ENCODE assay signal across 24 mouse cellular contexts in the genomic region with DNA sequence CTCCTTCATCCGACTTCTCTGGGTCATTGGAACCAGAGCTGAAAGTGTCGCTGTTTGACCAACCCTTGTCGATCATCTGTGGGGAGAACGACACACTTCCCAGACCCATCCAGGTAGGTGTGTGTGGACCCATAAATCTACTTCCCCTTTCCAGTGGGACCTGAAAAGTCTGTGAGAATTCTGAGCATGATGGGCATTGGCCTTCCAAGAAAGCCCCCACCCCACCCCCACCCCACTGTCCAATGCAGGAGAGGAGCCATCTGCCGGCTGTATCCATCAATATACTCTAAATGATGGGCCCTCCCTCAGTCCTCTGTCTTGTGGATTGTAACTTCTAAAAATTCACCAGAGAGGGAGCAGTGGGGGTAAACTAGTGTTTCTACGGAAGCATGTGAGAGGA. TPM values are rescaled to one million over a fixed set of nuclear protein-coding genes. Genes with fewer than 3 reads are reported as not detected.
A peak's percentile ranks its signal among the peaks of the same experiment; 100 is the strongest.
DNase-seq lines count a peak whose midpoint lies in the region; ATAC-seq and TF ChIP-seq lines count a peak whose summit lies in the region.
"Had no signal": no experiment of that assay in that cellular context is flagged by ENCODE, and none has a peak within 500 bp of the region (broad histone marks: within the 10 kb centered on the region; RNA-seq: fewer than 3 reads in every experiment).

No protein-coding gene starts in this region.

- no peak overlapping the region for H3K4me3 ChIP-seq in heart, embryonic 10.5 days
- H3K4me3 ChIP-seq in midbrain, embryonic 11.5 days (ENCODE audit: low read depth, low read length), result no peak overlapping the region
- no peak overlapping the region for H3K4me3 ChIP-seq in midbrain, embryonic 13.5 days (replicated peaks)
- H3K4me3 ChIP-seq in CH12.LX (replicated peaks in 1 of 3; ENCODE audit: low read depth in 2 of 3, low read length in 2 of 3, poor library complexity in 1 of 3), result peak overlapping the region in 2 of 3 experiments; percentile 5 to 42
- H3K4me3 ChIP-seq in ES-Bruce4 (ENCODE audit: low read depth, low read length), result no peak overlapping the region
- H3K4me3 ChIP-seq: embryonic facial prominence, embryonic 10.5 days; embryonic facial prominence, embryonic 13.5 days; erythroblast, embryonic 14.5 days; forebrain, embryonic 12.5 days; forebrain, embryonic 15.5 days; heart, embryonic 13.5 days; hindbrain, embryonic 15.5 days; intestine, embryonic 15.5 days had no signal

- dilution Hi-C loops in CH12.LX (cut with MboI; ENCODE audit: extremely low pct_ligation_motif_present, extremely low pct_unique_long_range_greater_than_20kb, low sequenced_read_pairs), result no loop called here

- H3K9ac ChIP-seq in midbrain, embryonic 11.5 days (ENCODE audit: low read length), result no peak overlapping the region
- no peak overlapping the region for H3K9ac ChIP-seq in midbrain, embryonic 13.5 days (replicated peaks)
- peak overlapping the region; percentile 32; the same call in 1 of the 2 replicates for H3K9ac ChIP-seq in CH12.LX (ENCODE audit: insufficient read depth, low read depth)
- H3K9ac ChIP-seq in ES-Bruce4 (ENCODE audit: low read depth, poor library complexity, severe bottlenecking), result peak overlapping the region; percentile 26; the same call in 1 of the 2 replicates
- H3K9ac ChIP-seq: embryonic facial prominence, embryonic 13.5 days; forebrain, embryonic 12.5 days; forebrain, embryonic 15.5 days; heart, embryonic 13.5 days; hindbrain, embryonic 15.5 days; intestine, embryonic 15.5 days had no signal

- 76% methylated on average over 6 of the region's 6 CpGs for WGBS in heart, embryonic 10.5 days
- 83% methylated on average over 6 of the region's 6 CpGs for WGBS in midbrain, embryonic 11.5 days
- 87% methylated on average over 6 of the region's 6 CpGs for whole genome bisulfite sequencing in midbrain, embryonic 13.5 days

- no peak for TF ChIP-seq CTCF in CH12.LX (conservative IDR thresholded peaks at IDR 0.05 in 1 of 2, IDR thresholded peaks at IDR 0.05 in 1 of 2; ENCODE audit: low read depth in 2 of 2, low read length in 2 of 2)
- no peak for TF ChIP-seq CTCF in ES-Bruce4 (IDR thresholded peaks at IDR 0.05; ENCODE audit: low read depth, low read length)

- no peaks in the 10 kb centered on the region for H3K9me3 ChIP-seq in heart, embryonic 10.5 days
- no peaks in the 10 kb centered on the region for H3K9me3 ChIP-seq in midbrain, embryonic 11.5 days (ENCODE audit: control insufficient read depth, low read length)
- H3K9me3 ChIP-seq in midbrain, embryonic 13.5 days, result no peaks in the 10 kb centered on the region
- H3K9me3 ChIP-seq in CH12.LX (replicated peaks; ENCODE audit: low read length) (no peaks in the 10 kb centered on the region), ES-Bruce4 (replicated peaks; ENCODE audit: control insufficient read depth, insufficient read depth, low read length, poor library complexity, severe bottlenecking) (no peaks in the 10 kb centered on the region)
- H3K9me3 ChIP-seq: embryonic facial prominence, embryonic 10.5 days; embryonic facial prominence, embryonic 13.5 days; forebrain, embryonic 12.5 days; forebrain, embryonic 15.5 days; heart, embryonic 13.5 days; hindbrain, embryonic 15.5 days; intestine, embryonic 15.5 days had no signal

- TF ChIP-seq POLR2A in CH12.LX (IDR thresholded peaks at IDR 0.05; ENCODE audit: low read depth, low read length), result no peak
- no peak for TF ChIP-seq POLR2A in ES-Bruce4 (IDR thresholded peaks at IDR 0.05; ENCODE audit: insufficient read depth, low read length)

- no peaks in the 10 kb centered on the region for H3K27me3 ChIP-seq in heart, embryonic 10.5 days (ENCODE audit: insufficient read depth, poor library complexity, severe bottlenecking)
- H3K27me3 ChIP-seq in midbrain, embryonic 11.5 days (ENCODE audit: control insufficient read depth, insufficient read depth, low read length), result no peaks in the 10 kb centered on the region
- H3K27me3 ChIP-seq in midbrain, embryonic 13.5 days, result no peaks in the 10 kb centered on the region
- H3K27me3 ChIP-seq in CH12.LX (replicated peaks) (no peaks in the 10 kb centered on the region), ES-Bruce4 (ENCODE audit: control insufficient read depth, insufficient read depth, low read length, poor library complexity, severe bottlenecking) (no peaks in the 10 kb centered on the region)
- H3K27me3 ChIP-seq: embryonic facial prominence, embryonic 13.5 days; forebrain, embryonic 12.5 days; forebrain, embryonic 15.5 days; hindbrain, embryonic 15.5 days; intestine, embryonic 15.5 days had no signal

- in situ Hi-C loops in CH12.LX (cut with MboI; ENCODE audit: low pct_ligation_motif_present, low pct_unique_long_range_greater_than_20kb, low sequenced_read_pairs), result loop anchor here (5.0 kb wide), 1 partner anchor 61 kb away; no protein-coding TSS in a partner anchor

- no peak overlapping the region for H3K27ac ChIP-seq in heart, embryonic 10.5 days
- H3K27ac ChIP-seq in midbrain, embryonic 11.5 days (ENCODE audit: low read depth, low read length), result no peak overlapping the region
- no peak overlapping the region for H3K27ac ChIP-seq in midbrain, embryonic 13.5 days
- H3K27ac ChIP-seq in CH12.LX (ENCODE audit: insufficient read depth, low read depth) (no peak overlapping the region), ES-Bruce4 (ENCODE audit: insufficient read depth, low read length) (no peak overlapping the region)
- H3K27ac ChIP-seq: embryonic facial prominence, embryonic 10.5 days; embryonic facial prominence, embryonic 13.5 days; forebrain, embryonic 12.5 days; forebrain, embryonic 15.5 days; heart, embryonic 13.5 days; hindbrain, embryonic 15.5 days; intestine, embryonic 15.5 days had no signal

- no peak for ATAC-seq in midbrain, embryonic 11.5 days (ENCODE audit: low FRiP score)
- ATAC-seq in midbrain, embryonic 13.5 days, result no peak
- ATAC-seq: forebrain, embryonic 15.5 days; intestine, embryonic 15.5 days had no signal

- H3K4me1 ChIP-seq in heart, embryonic 10.5 days, result peaks cover 14% of the 10 kb centered on the region; the same call in 1 of the 2 replicates
- H3K4me1 ChIP-seq in midbrain, embryonic 11.5 days (ENCODE audit: control insufficient read depth, insufficient read depth, low read length), result peaks cover 5% of the 10 kb centered on the region; the same call in 1 of the 2 replicates
- peaks cover 7% of the 10 kb centered on the region for H3K4me1 ChIP-seq in midbrain, embryonic 13.5 days (replicated peaks)
- peaks cover 11 to 40% of the 10 kb centered on the region in 2 experiments for H3K4me1 ChIP-seq in CH12.LX (ENCODE audit: control insufficient read depth in 1 of 2, insufficient read depth in 2 of 2)
- no peaks in the 10 kb centered on the region for H3K4me1 ChIP-seq in ES-Bruce4 (ENCODE audit: control insufficient read depth, insufficient read depth, low read length)
- H3K4me1 ChIP-seq: intestine, embryonic 15.5 days had no signal

- peak; percentile 52 for DNase-seq in heart, embryonic 10.5 days (ENCODE audit: low spot score)
- no peak for DNase-seq in heart, adult 9 months (ENCODE audit: low spot score in 2 of 2)
- peak; percentile 72 for DNase-seq in midbrain, embryonic 11.5 days (ENCODE audit: low spot score, missing footprints)
- no peak for DNase-seq in CH12.LX (ENCODE audit: extremely low read depth)
- no peak for DNase-seq in layer of hippocampus, adult 18-20 months (ENCODE audit: low spot score in 2 of 2)
- DNase-seq: adrenal gland, adult 8-10 months; adrenal gland, postnatal 25 days; cerebellum, adult 11-12 months; cerebellum, adult 8-10 months; cerebellum, postnatal 36 days; embryo, embryonic 11 days; gastrocnemius, postnatal 25 days; heart, postnatal 14 days; heart, postnatal 4 days had no signal

- TF ChIP-seq RAD21 in CH12.LX (IDR thresholded peaks at IDR 0.05; ENCODE audit: low read depth, low read length), result no peak

- no peaks in the 10 kb centered on the region for H3K36me3 ChIP-seq in heart, embryonic 10.5 days
- no peaks in the 10 kb centered on the region for H3K36me3 ChIP-seq in midbrain, embryonic 11.5 days (ENCODE audit: control insufficient read depth, insufficient read depth, low read length)
- H3K36me3 ChIP-seq in midbrain, embryonic 13.5 days, result no peaks in the 10 kb centered on the region
- H3K36me3 ChIP-seq in CH12.LX (replicated peaks in 1 of 2; ENCODE audit: control insufficient read depth in 1 of 2, insufficient read depth in 1 of 2, low read length in 1 of 2), result peaks cover 30 to 45% of the 10 kb centered on the region in 2 experiments
- no peaks in the 10 kb centered on the region for H3K36me3 ChIP-seq in ES-Bruce4 (ENCODE audit: control insufficient read depth, insufficient read depth, low read length, poor library complexity, severe bottlenecking)
- H3K36me3 ChIP-seq: embryonic facial prominence, embryonic 10.5 days; embryonic facial prominence, embryonic 13.5 days; forebrain, embryonic 12.5 days; forebrain, embryonic 15.5 days; heart, embryonic 13.5 days; hindbrain, embryonic 15.5 days; intestine, embryonic 15.5 days had no signal

- H3K4me2 ChIP-seq in midbrain, embryonic 11.5 days, result no peak overlapping the region
- H3K4me2 ChIP-seq in midbrain, embryonic 13.5 days (replicated peaks), result no peak overlapping the region
- H3K4me2 ChIP-seq in CH12.LX (ENCODE audit: insufficient read depth, low read depth, poor library complexity, severe bottlenecking), result peak overlapping the region; percentile 6; the same call in 1 of the 2 replicates
- H3K4me2 ChIP-seq: embryonic facial prominence, embryonic 13.5 days; forebrain, embryonic 12.5 days; forebrain, embryonic 15.5 days; heart, embryonic 13.5 days; hindbrain, embryonic 15.5 days; intestine, embryonic 15.5 days had no signal

- TF ChIP-seq EP300 in CH12.LX (IDR thresholded peaks at IDR 0.05; ENCODE audit: low read length), result no peak
- TF ChIP-seq EP300 in ES-Bruce4 (IDR thresholded peaks at IDR 0.05; ENCODE audit: insufficient read depth, low read depth, low read length), result no peak

- H3K79me2 ChIP-seq in CH12.LX (replicated peaks; ENCODE audit: control insufficient read depth, extremely low read depth, insufficient read depth, poor library complexity, severe bottlenecking), result peaks cover 2% of the 10 kb centered on the region

RNA-seq across cellular contexts. Expression of gene Tagap, which starts 2.9 kb away (rescaled TPM):
- polyA plus RNA-seq in heart, embryonic 10.5 days (2016; fragmentation: Nextera tagmentation; extraction: Ambion mirVana), result 0.11 and 0.35 TPM in 2 replicates
- polyA plus RNA-seq in midbrain, embryonic 11.5 days (2014; fragmentation: Nextera tagmentation; extraction: Ambion mirVana), result 0.48 and 0.58 TPM in 2 replicates
- 0.44 and 0.62 TPM in 2 replicates for polyA plus RNA-seq in midbrain, embryonic 13.5 days (2015; fragmentation: Nextera tagmentation; extraction: Ambion mirVana)
- total RNA-seq in CH12.LX (2012; rRNA removed), result 16.3 and 16.4 TPM in 2 replicates
- total RNA-seq in CH12.LX (2014; rRNA removed), result 18.5 and 20.9 TPM in 2 replicates
- 12.9 and 14.2 TPM in 2 replicates for polyA plus RNA-seq in CH12.LX (2012; ENCODE audit: insufficient read length, low read depth)
- not detected in 2 replicates for polyA plus RNA-seq in ES-Bruce4 (2011; ENCODE audit: insufficient read depth, insufficient read length, low read depth, missing spikeins)
- 1 to 10 TPM; 4.8 to 6.0 TPM for total RNA-seq in layer of hippocampus, adult 18-20 months (2021)
- polyA plus RNA-seq: erythroblast, embryonic 14.5 days had no signal

RNA-seq across cellular contexts. Expression of gene Rsph3a, which starts 16.8 kb away (rescaled TPM):
- 47.9 and 56.7 TPM in 2 replicates for polyA plus RNA-seq in heart, embryonic 10.5 days (2016; fragmentation: Nextera tagmentation; extraction: Ambion mirVana)
- 59.1 and 63.5 TPM in 2 replicates for polyA plus RNA-seq in midbrain, embryonic 11.5 days (2014; fragmentation: Nextera tagmentation; extraction: Ambion mirVana)
- 67.8 and 75.5 TPM in 2 replicates for polyA plus RNA-seq in midbrain, embryonic 13.5 days (2015; fragmentation: Nextera tagmentation; extraction: Ambion mirVana)
- total RNA-seq in CH12.LX (2012; rRNA removed), result 15.2 and 23.7 TPM in 2 replicates
- total RNA-seq in CH12.LX (2014; rRNA removed), result 8.2 and 9.9 TPM in 2 replicates
- 17.8 and 18.8 TPM in 2 replicates for polyA plus RNA-seq in CH12.LX (2012; ENCODE audit: insufficient read length, low read depth)
- polyA plus RNA-seq in ES-Bruce4 (2011; ENCODE audit: insufficient read depth, insufficient read length, low read depth, missing spikeins), result 3.9 and 23.3 TPM in 2 replicates
- total RNA-seq in layer of hippocampus, adult 18-20 months (2021), result 10 to 100 TPM; 44.3 to 45.8 TPM

Comparison
In these comparisons a context has a peak if more than half of its experiments do, and no peak if none do; other contexts are left out.
1. DNase-seq: peak in heart, embryonic 10.5 days (single experiment) and midbrain, embryonic 11.5 days (single experiment); none in heart, adult 9 months (0 of 2), CH12.LX (single experiment) and layer of hippocampus, adult 18-20 months (0 of 2).
2. H3K4me3 ChIP-seq: peak in CH12.LX (2 of 3); none in heart, embryonic 10.5 days (single experiment), midbrain, embryonic 11.5 days (single experiment), midbrain, embryonic 13.5 days (single experiment) and ES-Bruce4 (single experiment).
3. H3K9ac ChIP-seq: peak in CH12.LX (single experiment) and ES-Bruce4 (single experiment); none in midbrain, embryonic 11.5 days (single experiment) and midbrain, embryonic 13.5 days (single experiment).